Mouse (Mus musculus): ENCODE measurements at regions not wholly inside any gene's neighbourhood (a gene's known extent, or its start where the extent isn't known, plus 50 kb on each side); places are given as distances from the start of the nearest gene placed in this dataset.

DNA sequence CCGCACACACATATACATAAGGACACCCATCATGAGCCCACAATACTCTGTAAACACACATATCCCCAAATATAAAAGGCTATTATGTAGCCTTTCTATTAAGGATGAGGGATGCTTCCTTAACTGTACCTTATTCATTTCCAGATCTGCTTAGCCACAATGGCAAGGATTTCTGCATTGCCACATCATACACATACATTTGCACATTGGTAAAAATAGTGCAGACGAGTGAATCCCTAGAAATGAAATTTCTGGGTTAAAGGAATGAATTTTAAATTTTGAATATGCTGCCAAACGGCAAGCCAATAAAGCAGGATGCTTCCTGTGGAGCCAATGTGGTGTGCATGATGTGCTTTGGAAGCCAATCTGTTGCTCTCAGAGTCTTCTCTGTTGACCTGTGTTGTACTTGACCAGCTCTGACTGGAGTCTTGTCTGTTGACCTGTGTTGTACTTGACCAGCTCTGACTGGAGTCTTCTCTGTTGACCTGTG is 201.5 kb upstream of the Ift57 start:
- TF ChIP-seq CTCF (IDR thresholded peaks at IDR 0.05; ENCODE audit: extremely low read depth, insufficient read depth, insufficient read length, insufficient replicate concordance) (no peak), POLR2A (IDR thresholded peaks at IDR 0.05; ENCODE audit: low read depth, low read length) (no peak)

Data from spleen, adult 2 months (tissue).